Mouse (Mus musculus) B cell, adult 62 days (primary cell): Measurements from ENCODE around the gene Awat1. TPM values are rescaled to one million over a fixed set of nuclear protein-coding genes. Genes with fewer than 3 reads are reported as not detected.

Experiments
- total RNA-seq: library from RNA; stranded (reverse); gene quantifications from 4 replicates; pipeline ENCODE4 v1.2.4, GENCODE M21; 2023

The Awat1 gene
- total RNA-seq: not detected in 4 replicates

GRCm38 (mm10) chrX:100571951-100572350, at the start of gene Awat1:
Awat1 (plus strand) TSS chrX:100572251.

GRCm38 (mm10) chrX:100524471-100524870, 47.6 kb upstream of the Awat1 start, which contains the start of gene Dgat2l6:
Dgat2l6 (plus strand) TSS chrX:100524838.

GRCm38 (mm10) chrX:100594791-100595190, 22.7 kb downstream of the Awat1 start, which contains the start of gene P2ry4:
P2ry4 (minus strand) TSS chrX:100594869.

GRCm38 (mm10) chrX:100605314-100605713, 33.3 kb downstream of the Awat1 start, which contains the start of gene Arr3:
Arr3 (plus strand) TSS chrX:100605497.

GRCm38 (mm10) chrX:100625546-100625801, 53.4 kb downstream of the Awat1 start, which contains the start of gene Kif4:
Kif4 (plus strand) TSS chrX:100625737.

GRCm38 (mm10) chrX:100625802-100626793, 54.0 kb downstream of the Awat1 start, which contains the start of gene Pdzd11:
Pdzd11 (minus strand) TSS chrX:100626568.

Other genes with a start within 250 kb of the Awat1 start
- gene Otud6a, start 143.2 kb upstream of the Awat1 start, total RNA-seq: not detected in 4 replicates
- 0.30 to 1.0 TPM (median 0.47 TPM) in 4 replicates for gene Awat2, start 129.5 kb upstream of the Awat1 start, total RNA-seq
- gene Igbp1, start 78.0 kb upstream of the Awat1 start, total RNA-seq: 53.9 to 57.5 TPM (median 54.8 TPM) in 4 replicates
- gene Dgat2l6, start 47.4 kb upstream of the Awat1 start, total RNA-seq: 0.12 to 0.21 TPM (median 0.13 TPM) in 3 of 4 replicates, not detected in the other
- gene P2ry4, start 22.6 kb downstream of the Awat1 start, total RNA-seq: not detected in 4 replicates
- gene Arr3, start 33.2 kb downstream of the Awat1 start, total RNA-seq: not detected in 4 replicates
- gene Kif4, start 53.5 kb downstream of the Awat1 start, total RNA-seq: 0.63 to 1.9 TPM (median 1.5 TPM) in 4 replicates
- gene Pdzd11, start 54.3 kb downstream of the Awat1 start, total RNA-seq: 17.2 to 22.4 TPM (median 19.8 TPM) in 4 replicates
- 0.30 TPM in 1 of 4 replicates, not detected in the others for gene Gdpd2, start 157.6 kb downstream of the Awat1 start, total RNA-seq
- 4.7 to 9.0 TPM (median 5.3 TPM) in 4 replicates for gene Dlg3, start 195.5 kb downstream of the Awat1 start, total RNA-seq